Mouse (Mus musculus): ENCODE measurements around the gene Gm13693. TPM values are rescaled to one million over a fixed set of nuclear protein-coding genes. Genes with fewer than 3 reads are reported as not detected.
"Not testable (repeated sequence)": the region's sequence is repeated elsewhere in the genome, so short reads cannot be mapped to it uniquely, and the experiment has no call there.

The Gm13693 gene
- not detected in 2 replicates for polyA plus RNA-seq (2014; fragmentation: Nextera tagmentation; extraction: Ambion mirVana)

DNA sequence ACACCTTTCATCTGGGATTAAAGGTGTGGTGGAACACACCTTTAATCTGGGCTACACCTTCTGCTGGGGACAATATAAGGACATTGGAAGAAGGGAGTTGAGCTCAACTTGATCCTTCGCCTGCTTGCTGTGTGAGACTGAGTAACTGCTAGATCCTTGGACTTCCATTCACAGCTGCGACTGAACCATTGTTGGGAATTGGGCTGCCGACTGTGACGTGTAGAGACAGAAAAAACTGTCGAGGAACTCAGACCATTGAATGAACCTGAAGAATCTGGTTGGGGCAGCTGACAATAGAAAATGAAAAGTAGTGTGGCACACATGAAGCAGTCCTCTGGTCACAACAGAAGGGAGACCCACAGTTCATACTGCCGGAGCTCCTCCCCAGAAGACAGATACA, at the start of gene Gm13693:
Gene Gm13693 (plus strand): TSS at position 301 of the 400 bp plus-strand sequence.
- not testable (repeated sequence) for H3K36me3 ChIP-seq (ENCODE audit: control insufficient read depth, insufficient read depth, low read length); H3K27ac ChIP-seq (replicated peaks; ENCODE audit: low read depth, low read length); H3K9me3 ChIP-seq (ENCODE audit: control insufficient read depth, low read length); H3K27me3 ChIP-seq (replicated peaks; ENCODE audit: control insufficient read depth, insufficient read depth, low read length); DNase-seq (ENCODE audit: low spot score); H3K4me3 ChIP-seq (ENCODE audit: low read depth, low read length); ATAC-seq (ENCODE audit: low read depth); H3K9ac ChIP-seq (ENCODE audit: low read depth, low read length); H3K4me2 ChIP-seq (ENCODE audit: low read depth, low read length); H3K4me1 ChIP-seq (ENCODE audit: control insufficient read depth, insufficient read depth, low read length)
- no CpG with 5 or more reads among the region's 6 CpGs for WGBS

DNA sequence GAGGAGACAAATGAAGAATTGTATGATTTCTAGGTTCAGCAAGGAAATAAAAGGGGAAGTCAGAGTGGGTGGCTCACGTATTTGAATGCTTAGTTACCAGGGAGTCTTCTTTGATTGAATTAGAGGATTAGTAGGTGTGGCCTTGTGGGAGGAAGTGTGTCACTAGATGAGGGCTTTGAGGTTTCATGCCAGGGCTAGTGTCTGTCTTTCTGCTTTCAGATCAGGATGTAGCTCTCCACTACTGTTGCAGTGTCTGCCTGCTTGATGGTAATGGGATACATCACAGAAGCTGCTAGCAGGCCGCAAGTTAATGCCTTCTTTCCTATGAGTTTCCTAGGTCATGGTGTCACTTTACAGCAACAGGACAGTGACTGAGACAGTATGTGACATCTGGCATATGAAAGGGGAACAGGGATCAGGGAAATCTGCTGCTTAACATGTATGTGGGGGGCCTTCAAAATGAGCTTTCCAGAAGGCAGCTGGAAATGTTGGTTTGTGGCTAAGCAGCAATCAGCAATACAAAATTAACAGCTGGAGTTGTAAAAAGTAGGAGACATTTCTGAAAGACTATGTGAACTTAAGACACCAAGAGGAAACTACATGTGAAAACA, 31.7 kb upstream of the Gm13693 start:
- ATAC-seq (ENCODE audit: low read depth) (no peak), DNase-seq (ENCODE audit: low spot score) (peak; percentile 6)
- no peaks in the 10 kb centered on the region for H3K4me1 ChIP-seq (ENCODE audit: control insufficient read depth, insufficient read depth, low read length)
- H3K4me2 ChIP-seq (ENCODE audit: low read depth, low read length), result no peak overlapping the region
- WGBS, result 29% methylated on average over 2 of the region's 2 CpGs
- H3K27me3 ChIP-seq (replicated peaks; ENCODE audit: control insufficient read depth, insufficient read depth, low read length), result no peaks in the 10 kb centered on the region
- H3K9ac ChIP-seq (ENCODE audit: low read depth, low read length), result no peak overlapping the region
- H3K4me3 ChIP-seq (ENCODE audit: low read depth, low read length), result no peak overlapping the region
- no peak overlapping the region for H3K27ac ChIP-seq (replicated peaks; ENCODE audit: low read depth, low read length)
- no peaks in the 10 kb centered on the region for H3K9me3 ChIP-seq (ENCODE audit: control insufficient read depth, low read length)
- H3K36me3 ChIP-seq (ENCODE audit: control insufficient read depth, insufficient read depth, low read length), result no peaks in the 10 kb centered on the region

DNA sequence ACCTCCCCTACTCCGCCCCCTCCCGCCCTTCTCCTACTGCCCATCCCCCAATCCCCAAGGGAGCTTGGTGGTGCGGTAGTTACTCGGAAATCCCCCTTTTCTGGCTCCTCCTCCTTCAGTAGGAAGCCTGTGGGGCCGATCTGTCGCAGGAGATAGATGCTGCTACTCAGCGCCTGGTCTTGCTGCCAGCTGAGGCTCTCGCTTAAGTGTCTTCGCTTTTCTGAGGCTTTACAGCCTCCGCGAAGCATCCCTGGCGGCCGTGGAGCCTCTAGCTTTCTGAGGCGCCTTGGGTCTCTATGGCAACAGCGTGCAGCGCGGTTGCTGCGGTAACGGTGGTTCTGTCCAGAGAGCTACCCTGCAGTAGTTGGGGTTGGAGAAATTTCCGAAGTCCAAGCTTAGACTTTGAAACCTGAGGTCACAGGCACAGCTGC, 20.4 kb upstream of the Gm13693 start, which contains the start of gene Zswim2:
Gene Zswim2 (minus strand): TSS at position 298 of the 431 bp plus-strand sequence.
- Histone ChIP-seq H3K4me2 (ENCODE audit: low read depth, low read length) (peak within 1 kb of the TSS; percentile 58), H3K4me1 (ENCODE audit: control insufficient read depth, insufficient read depth, low read length) (no peaks in the 10 kb centered on the region), H3K9ac (ENCODE audit: low read depth, low read length) (peak within 1 kb of the TSS; percentile 49; the same call in 1 of the 2 replicates), H3K9me3 (ENCODE audit: control insufficient read depth, low read length) (no peaks in the 10 kb centered on the region), H3K27ac (replicated peaks; ENCODE audit: low read depth, low read length) (no peak within 1 kb of the TSS), H3K27me3 (replicated peaks; ENCODE audit: control insufficient read depth, insufficient read depth, low read length) (no peaks in the 10 kb centered on the region; the same call in 1 of the 2 replicates), H3K36me3 (ENCODE audit: control insufficient read depth, insufficient read depth, low read length) (no peaks in the 10 kb centered on the region), H3K4me3 (ENCODE audit: low read depth, low read length) (peak within 1 kb of the TSS; percentile 29)
- under 1% methylated on average over 20 of the region's 20 CpGs for WGBS
- ATAC-seq (ENCODE audit: low read depth), result peak; percentile 95
- peak; percentile 88 for DNase-seq (ENCODE audit: low spot score)

- DNase-seq (ENCODE audit: low spot score), result peak; percentile 23
- no peaks in the 10 kb centered on the region for H3K36me3 ChIP-seq (ENCODE audit: control insufficient read depth, insufficient read depth, low read length)
- no peak overlapping the region for H3K9ac ChIP-seq (ENCODE audit: low read depth, low read length)
- 22% methylated on average over 3 of the region's 3 CpGs for WGBS
- H3K27me3 ChIP-seq (replicated peaks; ENCODE audit: control insufficient read depth, insufficient read depth, low read length), result no peaks in the 10 kb centered on the region; the same call in 1 of the 2 replicates
- no peak overlapping the region for H3K27ac ChIP-seq (replicated peaks; ENCODE audit: low read depth, low read length)
- no peaks in the 10 kb centered on the region for H3K9me3 ChIP-seq (ENCODE audit: control insufficient read depth, low read length)
- no peaks in the 10 kb centered on the region for H3K4me1 ChIP-seq (ENCODE audit: control insufficient read depth, insufficient read depth, low read length)
- peak overlapping the region; percentile 29 for H3K4me3 ChIP-seq (ENCODE audit: low read depth, low read length)
- H3K4me2 ChIP-seq (ENCODE audit: low read depth, low read length), result peak overlapping the region; percentile 58
- ATAC-seq (ENCODE audit: low read depth), result peak; percentile 53
These were observed 19.9 kb upstream of the Gm13693 start for GRCm38 (mm10) chr2:83941378-83941777.

DNA sequence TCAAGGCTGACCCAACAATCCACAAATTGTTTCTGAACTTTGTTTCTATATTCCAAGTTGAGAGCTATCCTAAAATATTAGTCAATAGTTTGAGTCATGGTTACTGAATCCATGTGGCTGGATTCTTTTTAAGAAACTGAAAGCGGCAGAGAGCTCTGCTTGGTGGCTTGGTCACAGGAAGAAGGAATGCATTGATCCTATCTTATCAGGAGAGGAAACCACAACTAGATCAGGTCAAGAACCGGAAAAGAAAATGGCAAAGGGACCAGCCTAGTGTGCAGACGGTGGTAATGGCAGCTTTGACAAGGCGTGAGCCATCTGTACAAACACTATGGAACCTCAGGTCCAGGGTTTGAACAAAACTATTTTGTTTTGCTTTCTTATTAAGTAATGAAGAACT, 19.5 kb upstream of the Gm13693 start:
- Histone ChIP-seq H3K4me1 (ENCODE audit: control insufficient read depth, insufficient read depth, low read length) (no peaks in the 10 kb centered on the region), H3K4me3 (ENCODE audit: low read depth, low read length) (no peak overlapping the region), H3K36me3 (ENCODE audit: control insufficient read depth, insufficient read depth, low read length) (no peaks in the 10 kb centered on the region), H3K4me2 (ENCODE audit: low read depth, low read length) (no peak overlapping the region), H3K9ac (ENCODE audit: low read depth, low read length) (no peak overlapping the region), H3K27ac (replicated peaks; ENCODE audit: low read depth, low read length) (no peak overlapping the region), H3K27me3 (replicated peaks; ENCODE audit: control insufficient read depth, insufficient read depth, low read length) (no peaks in the 10 kb centered on the region; the same call in 1 of the 2 replicates), H3K9me3 (ENCODE audit: control insufficient read depth, low read length) (no peaks in the 10 kb centered on the region)
- WGBS, result 61% methylated on average over 4 of the region's 4 CpGs
- no peak for ATAC-seq (ENCODE audit: low read depth)
- no peak for DNase-seq (ENCODE audit: low spot score)

GRCm38 (mm10) chr2:83955393-83955792, 5.9 kb upstream of the Gm13693 start, which contains the start of gene Gm13698:
Gene Gm13698 (plus strand): TSS chr2:83955693.
- H3K27me3 ChIP-seq (replicated peaks; ENCODE audit: control insufficient read depth, insufficient read depth, low read length); H3K4me3 ChIP-seq (ENCODE audit: low read depth, low read length): not testable (repeated sequence)

GRCm38 (mm10) chr2:83967013-83967412, 5.7 kb downstream of the Gm13693 start, which contains the start of gene Gm13695:
Gene Gm13695 (plus strand): TSS chr2:83967313.
- H3K4me1 ChIP-seq (ENCODE audit: control insufficient read depth, insufficient read depth, low read length); H3K4me3 ChIP-seq (ENCODE audit: low read depth, low read length); ATAC-seq (ENCODE audit: low read depth); H3K27ac ChIP-seq (replicated peaks; ENCODE audit: low read depth, low read length); H3K9ac ChIP-seq (ENCODE audit: low read depth, low read length); H3K36me3 ChIP-seq (ENCODE audit: control insufficient read depth, insufficient read depth, low read length); H3K4me2 ChIP-seq (ENCODE audit: low read depth, low read length); H3K9me3 ChIP-seq (ENCODE audit: control insufficient read depth, low read length); DNase-seq (ENCODE audit: low spot score); H3K27me3 ChIP-seq (replicated peaks; ENCODE audit: control insufficient read depth, insufficient read depth, low read length): not testable (repeated sequence)
- no CpG with 5 or more reads among the region's 6 CpGs for WGBS

More at GRCm38 (mm10) chr2:83955393-83955792, 5.9 kb upstream of the Gm13693 start, which contains the start of gene Gm13698:
- not testable (repeated sequence) for H3K4me2 ChIP-seq (ENCODE audit: low read depth, low read length); ATAC-seq (ENCODE audit: low read depth); H3K9ac ChIP-seq (ENCODE audit: low read depth, low read length); DNase-seq (ENCODE audit: low spot score); H3K36me3 ChIP-seq (ENCODE audit: control insufficient read depth, insufficient read depth, low read length); H3K9me3 ChIP-seq (ENCODE audit: control insufficient read depth, low read length); H3K4me1 ChIP-seq (ENCODE audit: control insufficient read depth, insufficient read depth, low read length); H3K27ac ChIP-seq (replicated peaks; ENCODE audit: low read depth, low read length)
- no CpG with 5 or more reads among the region's 6 CpGs for WGBS

DNA sequence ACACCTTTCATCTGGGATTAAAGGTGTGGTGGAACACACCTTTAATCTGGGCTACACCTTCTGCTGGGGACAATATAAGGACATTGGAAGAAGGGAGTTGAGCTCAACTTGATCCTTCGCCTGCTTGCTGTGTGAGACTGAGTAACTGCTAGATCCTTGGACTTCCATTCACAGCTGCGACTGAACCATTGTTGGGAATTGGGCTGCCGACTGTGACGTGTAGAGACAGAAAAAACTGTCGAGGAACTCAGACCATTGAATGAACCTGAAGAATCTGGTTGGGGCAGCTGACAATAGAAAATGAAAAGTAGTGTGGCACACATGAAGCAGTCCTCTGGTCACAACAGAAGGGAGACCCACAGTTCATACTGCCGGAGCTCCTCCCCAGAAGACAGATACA, 11.5 kb downstream of the Gm13693 start, which contains the start of gene Gm13696:
Gene Gm13696 (plus strand): TSS at position 301 of the 400 bp plus-strand sequence.
- not testable (repeated sequence) for H3K27ac ChIP-seq (replicated peaks; ENCODE audit: low read depth, low read length); H3K4me1 ChIP-seq (ENCODE audit: control insufficient read depth, insufficient read depth, low read length); H3K4me3 ChIP-seq (ENCODE audit: low read depth, low read length); H3K9me3 ChIP-seq (ENCODE audit: control insufficient read depth, low read length); H3K9ac ChIP-seq (ENCODE audit: low read depth, low read length); H3K4me2 ChIP-seq (ENCODE audit: low read depth, low read length); ATAC-seq (ENCODE audit: low read depth); DNase-seq (ENCODE audit: low spot score); H3K36me3 ChIP-seq (ENCODE audit: control insufficient read depth, insufficient read depth, low read length); H3K27me3 ChIP-seq (replicated peaks; ENCODE audit: control insufficient read depth, insufficient read depth, low read length)
- no CpG with 5 or more reads among the region's 6 CpGs for WGBS

Data from embryonic facial prominence, embryonic 14.5 days (tissue).